Mouse (Mus musculus) neural tube, embryonic 14.5 days (tissue): Measurements from ENCODE around the gene Pi4kb. TPM values are rescaled to one million over a fixed set of nuclear protein-coding genes. Genes with fewer than 3 reads are reported as not detected.
"Not testable (repeated sequence)": the region's sequence is repeated elsewhere in the genome, so short reads cannot be mapped to it uniquely, and the experiment has no call there.

Experiments used
- ATAC-seq: fragments of 200-750 bp; cut with Nextera tagmentation; 2 replicates; pipeline ENCODE4 v1.8.0; 2017; ENCODE audit warnings: low read depth, mild to moderate bottlenecking, moderate TSS enrichment, moderate library complexity
- H3K27ac ChIP-seq: fragments of 300-500 bp; sonication (generic); 2 replicates; pipeline ENCODE4 v1.5.1; 2014; ENCODE audit warnings: low read depth, mild to moderate bottlenecking, control low read depth, low read length, moderate library complexity, mixed read lengths
- H3K27me3 ChIP-seq: fragments of 300-500 bp; sonication (generic); 2 replicates; pipeline ENCODE4 v1.6.1; 2014; ENCODE audit warnings: low read length; ENCODE audit not compliant: control insufficient read depth, insufficient read depth
- H3K36me3 ChIP-seq: fragments of 300-500 bp; sonication (generic); 2 replicates; pipeline ENCODE4 v1.6.1; 2014; ENCODE audit warnings: low read length, mixed read lengths; ENCODE audit not compliant: control insufficient read depth, insufficient read depth
- H3K4me1 ChIP-seq: fragments of 300-500 bp; sonication (generic); 2 replicates; pipeline ENCODE4 v1.6.1; 2014; ENCODE audit warnings: low read length; ENCODE audit not compliant: control insufficient read depth, insufficient read depth
- H3K4me2 ChIP-seq: fragments of 300-500 bp; sonication (generic); 2 replicates; pipeline ENCODE4 v1.6.1; 2014; ENCODE audit warnings: mild to moderate bottlenecking, low read depth, low read length, control low read depth
- H3K4me3 ChIP-seq: fragments of 300-500 bp; sonication (generic); 2 replicates; pipeline ENCODE4 v1.5.1; 2014; ENCODE audit warnings: low read depth, low read length, control low read depth, mixed read lengths
- H3K9ac ChIP-seq: fragments of 300-500 bp; sonication (generic); replicated peaks from 2 replicates; pipeline ENCODE4 v1.6.1; 2014; ENCODE audit warnings: low read depth, mild to moderate bottlenecking, control low read depth, low read length, mixed read lengths
- H3K9me3 ChIP-seq: fragments of 300-500 bp; sonication (generic); 2 replicates; pipeline ENCODE4 v1.6.1; 2016; ENCODE audit warnings: low read length; ENCODE audit not compliant: control insufficient read depth
- WGBS: fragments of 180-500 bp; shearing (Covaris S2); extraction: QIAGEN DNeasy Blood & Tissue Kit; methylation state at CpG from one replicate; pipeline ENCODE4 v1.1.7; 2014; 5-methylcytosine and 5-hydroxymethylcytosine counted together
- polyA plus RNA-seq: library from polyadenylated mRNA; unstranded; fragments of >200 nt; fragmentation: Nextera tagmentation; extraction: Ambion mirVana; gene quantifications from 2 replicates; pipeline ENCODE4 v1.2.1, GENCODE M21; 2014

Pi4kb gene
- polyA plus RNA-seq, 1 experiment from 2014 or later: 23.8 TPM

DNA sequence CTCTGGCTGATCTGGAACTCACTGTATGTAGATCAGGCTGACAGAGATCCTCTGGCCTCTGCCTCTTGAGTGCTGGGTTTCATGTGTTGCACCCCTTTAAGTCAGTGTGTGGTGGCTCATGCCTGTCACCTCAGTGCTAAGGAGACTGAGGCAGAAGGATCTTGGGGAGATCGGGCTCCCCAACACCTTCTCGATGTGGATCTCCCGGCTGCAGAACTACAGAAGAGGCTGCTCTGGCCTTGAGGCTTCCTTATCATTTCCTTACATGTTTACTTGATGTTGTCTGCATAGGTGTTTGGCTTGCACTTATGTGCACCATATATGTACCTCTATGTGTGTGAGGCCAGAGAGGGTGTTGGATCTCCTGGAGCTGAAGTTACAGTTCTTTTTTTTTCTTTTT lies 40.0 kb upstream of the Pi4kb start:
- not testable (repeated sequence) for H3K9ac ChIP-seq, H3K4me2 ChIP-seq, ATAC-seq, H3K27me3 ChIP-seq, H3K4me1 ChIP-seq, H3K36me3 ChIP-seq, H3K27ac ChIP-seq, H3K9me3 ChIP-seq, H3K4me3 ChIP-seq
- WGBS: 98% methylated on average over 3 of the region's 3 CpGs

DNA sequence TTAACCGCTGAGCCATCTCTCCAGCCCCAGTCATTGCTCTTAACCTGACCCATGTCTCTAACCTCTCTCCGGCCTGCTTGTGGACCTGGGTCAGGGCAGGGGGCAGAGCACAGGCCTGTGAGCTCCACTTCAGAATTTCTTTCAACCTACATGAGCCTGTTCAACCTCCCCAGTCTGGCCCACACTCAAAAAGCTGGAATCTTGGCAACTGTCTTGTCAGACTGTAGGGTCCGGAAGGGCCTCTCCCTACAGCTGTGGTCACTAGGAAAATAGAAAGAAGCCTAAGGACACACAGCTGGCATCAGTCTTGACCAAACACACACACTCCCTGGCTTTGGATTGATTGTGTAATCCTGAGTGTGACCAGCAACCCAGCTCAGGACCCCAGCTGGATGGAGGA lies 39.2 kb upstream of the Pi4kb start:
- H3K27me3 ChIP-seq, H3K9me3 ChIP-seq, H3K4me2 ChIP-seq, H3K4me3 ChIP-seq, H3K9ac ChIP-seq, H3K4me1 ChIP-seq, H3K36me3 ChIP-seq, H3K27ac ChIP-seq, ATAC-seq: not testable (repeated sequence)
- 89% methylated on average over 3 of the region's 3 CpGs for WGBS

DNA sequence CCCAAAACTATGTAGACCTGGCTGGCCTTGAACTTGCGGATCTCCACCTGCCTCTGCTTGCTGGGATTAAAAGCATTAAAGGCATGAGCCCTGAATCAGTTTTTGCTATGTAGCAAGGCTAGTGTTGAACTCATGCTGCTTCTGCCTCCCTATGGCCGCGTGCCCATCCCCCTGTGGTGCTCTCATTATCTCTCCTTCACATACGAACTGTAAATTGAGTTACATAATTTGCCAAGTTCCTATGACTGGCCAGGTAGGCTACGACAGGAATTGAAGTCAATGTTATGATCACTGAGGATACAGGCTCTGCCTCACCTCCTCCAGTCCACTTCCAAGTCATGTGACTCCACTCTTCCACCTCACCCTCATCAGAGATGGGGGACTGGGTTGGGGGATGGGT lies 38.4 kb upstream of the Pi4kb start:
- H3K27me3 ChIP-seq, H3K36me3 ChIP-seq, H3K4me3 ChIP-seq, H3K4me1 ChIP-seq, ATAC-seq, H3K4me2 ChIP-seq, H3K9me3 ChIP-seq, H3K27ac ChIP-seq, H3K9ac ChIP-seq: not testable (repeated sequence)
- 88% methylated on average over 5 of the region's 5 CpGs for WGBS

GRCm38 (mm10) chr3:94937194-94937593 lies 37.3 kb upstream of the Pi4kb start:
- ATAC-seq, H3K4me3 ChIP-seq, H3K4me2 ChIP-seq, H3K27me3 ChIP-seq, H3K27ac ChIP-seq, H3K36me3 ChIP-seq, H3K9me3 ChIP-seq, H3K4me1 ChIP-seq, H3K9ac ChIP-seq: not testable (repeated sequence)
- WGBS: 94% methylated on average over 6 of the region's 7 CpGs

DNA sequence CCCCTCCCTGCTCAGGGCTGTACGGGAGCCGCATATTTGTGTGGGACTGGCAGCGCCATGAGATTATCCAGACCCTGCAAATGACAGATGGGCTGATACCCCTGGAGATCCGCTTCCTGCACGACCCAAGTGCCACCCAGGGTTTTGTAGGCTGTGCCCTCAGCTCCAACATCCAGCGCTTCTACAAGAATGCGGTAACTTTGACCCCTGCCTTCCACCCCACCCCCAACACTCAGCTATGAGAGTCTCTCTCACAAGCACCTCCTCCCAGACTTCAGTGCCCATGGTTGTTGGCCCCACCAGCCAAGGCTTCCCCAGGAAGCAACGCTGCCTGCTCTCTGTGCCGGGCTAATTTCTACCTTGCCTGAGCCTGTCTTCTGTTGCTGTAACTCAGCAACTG lies 34.5 kb upstream of the Pi4kb start:
- not testable (repeated sequence) for H3K27me3 ChIP-seq, H3K27ac ChIP-seq, H3K4me2 ChIP-seq, ATAC-seq, H3K4me1 ChIP-seq, H3K9ac ChIP-seq, H3K36me3 ChIP-seq, H3K4me3 ChIP-seq, H3K9me3 ChIP-seq
- 83% methylated on average over 9 of the region's 9 CpGs for whole genome bisulfite sequencing

GRCm38 (mm10) chr3:94942211-94942967 lies 32.1 kb upstream of the Pi4kb start:
- not testable (repeated sequence) for H3K9me3 ChIP-seq, H3K4me1 ChIP-seq, H3K27ac ChIP-seq, H3K36me3 ChIP-seq, H3K4me2 ChIP-seq, H3K9ac ChIP-seq, ATAC-seq, H3K27me3 ChIP-seq, H3K4me3 ChIP-seq
- WGBS: 85% methylated on average over 8 of the region's 9 CpGs

DNA sequence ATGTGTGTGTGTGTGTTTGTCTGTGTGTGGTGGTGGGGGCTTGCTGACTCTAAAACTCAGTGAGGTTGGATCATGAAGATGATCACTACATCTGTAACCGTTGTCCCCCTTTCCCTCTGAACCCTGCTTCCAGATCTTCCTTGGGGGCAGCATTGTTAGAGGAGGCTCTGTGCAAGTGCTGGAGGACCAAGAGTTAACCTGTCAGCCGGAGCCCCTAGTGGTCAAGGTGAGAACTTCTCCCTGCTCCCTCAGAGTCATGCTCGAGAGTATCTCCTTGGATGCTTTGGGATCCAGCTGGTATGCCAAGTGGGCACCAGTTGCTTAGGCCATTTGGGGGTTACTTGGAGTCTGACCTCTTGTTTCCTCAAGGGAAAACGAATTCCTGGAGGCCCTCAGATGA lies 30.8 kb upstream of the Pi4kb start:
- not testable (repeated sequence) for H3K4me2 ChIP-seq, H3K27me3 ChIP-seq, H3K36me3 ChIP-seq, H3K4me1 ChIP-seq, ATAC-seq, H3K9ac ChIP-seq, H3K9me3 ChIP-seq, H3K27ac ChIP-seq, H3K4me3 ChIP-seq
- WGBS: 37% methylated on average over 4 of the region's 4 CpGs

DNA sequence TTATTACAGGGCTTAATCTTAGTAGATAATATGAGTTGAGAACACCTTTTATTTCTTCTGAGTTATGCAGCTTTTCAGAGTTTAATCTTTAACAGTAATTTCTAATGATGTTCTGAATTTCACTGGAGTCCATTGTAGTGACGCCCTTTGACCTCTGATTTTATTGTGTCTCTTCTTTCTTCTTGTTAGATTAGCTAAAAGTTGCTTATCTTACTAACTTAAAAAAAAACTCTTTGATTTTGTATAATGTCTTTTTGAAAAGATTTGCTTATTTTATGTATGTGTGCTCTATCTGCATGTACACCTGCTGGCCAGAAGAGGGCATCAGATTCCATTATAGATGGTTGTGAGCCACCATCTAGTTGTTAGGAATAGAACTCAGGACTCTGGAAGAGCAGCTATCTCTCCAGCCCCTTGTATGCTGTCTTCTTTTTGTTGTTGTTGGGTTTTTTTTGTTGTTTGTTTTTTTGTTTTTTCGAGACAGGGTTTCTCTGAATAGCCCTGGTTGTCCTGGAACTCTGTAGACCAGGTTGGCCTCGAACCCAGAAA lies 26.4 kb upstream of the Pi4kb start:
- WGBS: 72% methylated on average over 3 of the region's 3 CpGs
- no peaks in the 10 kb centered on the region for H3K9me3 ChIP-seq
- H3K36me3 ChIP-seq: no peaks in the 10 kb centered on the region
- no peaks in the 10 kb centered on the region for H3K27me3 ChIP-seq
- H3K27ac ChIP-seq: no peak overlapping the region
- no peak overlapping the region for H3K9ac ChIP-seq
- H3K4me1 ChIP-seq: peaks cover 5% of the 10 kb centered on the region; the same call in 1 of the 2 replicates
- H3K4me2 ChIP-seq: no peak overlapping the region
- H3K4me3 ChIP-seq: no peak overlapping the region
- no peak for ATAC-seq

DNA sequence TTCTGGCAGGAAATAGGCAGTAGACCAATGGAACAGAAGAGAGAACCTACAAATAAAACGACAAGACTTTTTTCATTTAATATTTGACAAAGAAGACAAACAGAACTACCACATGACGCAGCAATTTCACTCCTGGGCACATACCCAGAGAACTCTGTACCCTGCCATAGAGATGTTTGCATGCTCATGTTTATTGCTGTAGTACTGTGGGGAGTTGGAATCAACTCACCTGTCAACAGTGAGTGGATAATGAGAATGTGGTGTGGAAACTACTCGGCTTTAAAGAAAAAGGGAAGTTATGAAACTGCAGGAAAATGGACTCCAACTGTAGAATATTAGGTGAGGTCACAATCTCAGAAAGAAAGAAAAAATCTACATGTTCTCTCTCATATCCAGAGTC lies 24.9 kb upstream of the Pi4kb start:
- Histone ChIP-seq H3K4me2 (no peak overlapping the region), H3K9ac (no peak overlapping the region), H3K36me3 (no peaks in the 10 kb centered on the region), H3K9me3 (no peaks in the 10 kb centered on the region), H3K27me3 (no peaks in the 10 kb centered on the region), H3K4me1 (peaks cover 5% of the 10 kb centered on the region; the same call in 1 of the 2 replicates), H3K4me3 (no peak overlapping the region), H3K27ac (no peak overlapping the region)
- 87% methylated on average over 3 of the region's 3 CpGs for WGBS
- ATAC-seq: no peak
